Mouse (Mus musculus) cerebellum, postnatal 10 days (tissue): ENCODE results near the gene Ppm1a.
A peak's percentile ranks its signal among the peaks of the same experiment; 100 is the strongest.
"Not testable (repeated sequence)": the region's sequence is repeated elsewhere in the genome, so short reads cannot be mapped to it uniquely, and the experiment has no call there.

Experiments
- DNase-seq, 2 experiments: peaks; one replicate each; pipeline ENCODE4 v3.0.0; 2021; ENCODE audit warnings: mixed read lengths in 2 of 2

Ppm1a gene

DNA sequence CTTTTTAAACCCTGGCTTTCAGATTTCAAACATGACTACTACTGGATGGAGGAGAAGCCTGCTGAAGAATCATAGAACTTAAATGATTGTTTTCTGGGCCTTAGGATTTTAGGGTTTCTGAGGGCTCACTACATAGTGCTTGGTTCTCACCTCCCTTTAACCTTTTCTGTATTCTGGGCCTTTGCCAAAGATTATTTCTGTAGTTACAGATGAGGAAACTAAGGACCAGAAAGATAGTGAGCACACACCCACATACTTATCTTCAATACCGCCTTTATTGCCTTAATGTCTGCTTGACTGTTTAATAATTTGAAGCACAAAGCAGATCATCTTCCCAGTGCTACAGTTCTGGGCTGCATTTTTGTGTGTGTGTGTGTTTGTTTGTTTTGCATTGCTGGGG lies 5.2 kb downstream of the Ppm1a start:
- DNase-seq: peak in 1 of 2 experiments; percentile 26

GRCm38 (mm10) chr12:72763156-72763555 lies 5.9 kb downstream of the Ppm1a start:
- no peak for DNase-seq

GRCm38 (mm10) chr12:72767809-72768208 lies 10.6 kb downstream of the Ppm1a start:
- DNase-seq: no peak

GRCm38 (mm10) chr12:72768230-72768629 lies 11.0 kb downstream of the Ppm1a start:
- no peak for DNase-seq

GRCm38 (mm10) chr12:72769546-72770230 lies 12.4 kb downstream of the Ppm1a start:
- peak in 1 of 2 experiments; percentile 11 for DNase-seq

DNA sequence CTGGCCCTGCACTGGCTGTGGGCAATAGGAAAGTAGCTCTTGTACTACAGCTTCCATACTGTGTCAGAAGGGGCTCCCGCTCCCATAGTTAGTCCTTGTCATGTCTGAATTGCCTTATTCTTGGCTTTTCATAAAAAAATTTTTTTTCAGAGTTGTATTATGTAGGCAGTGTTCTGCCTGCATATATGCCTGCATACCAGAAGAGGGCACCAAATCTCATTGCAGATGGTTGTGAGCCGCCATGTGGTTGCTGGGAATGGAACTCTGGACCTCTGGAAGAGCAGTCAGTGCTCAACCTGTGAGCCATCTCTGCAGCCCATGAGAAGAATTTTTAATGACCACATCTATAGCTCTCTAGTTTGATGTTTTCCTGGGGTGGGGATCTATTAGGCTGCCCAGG lies 13.9 kb downstream of the Ppm1a start:
- DNase-seq: no peak

DNA sequence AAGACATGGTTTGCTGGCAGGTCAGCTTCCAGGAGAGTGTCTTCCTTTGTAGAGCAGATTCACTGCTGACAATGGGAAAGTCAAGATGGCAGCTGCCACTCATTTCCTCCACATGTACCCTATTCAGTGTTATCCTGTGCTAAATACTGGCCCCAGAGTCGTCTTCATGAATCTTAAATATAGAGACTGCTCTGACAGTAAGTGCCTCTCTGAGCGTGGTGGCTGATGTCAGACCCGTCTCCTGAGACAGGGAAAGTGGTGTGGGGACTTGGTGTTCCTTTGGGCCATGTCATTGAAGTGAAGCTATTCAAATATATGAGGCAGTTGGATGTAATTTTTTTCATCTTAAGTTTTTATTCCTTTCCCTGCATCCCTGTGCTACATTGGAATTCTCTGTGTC lies 14.5 kb downstream of the Ppm1a start:
- DNase-seq: no peak

DNA sequence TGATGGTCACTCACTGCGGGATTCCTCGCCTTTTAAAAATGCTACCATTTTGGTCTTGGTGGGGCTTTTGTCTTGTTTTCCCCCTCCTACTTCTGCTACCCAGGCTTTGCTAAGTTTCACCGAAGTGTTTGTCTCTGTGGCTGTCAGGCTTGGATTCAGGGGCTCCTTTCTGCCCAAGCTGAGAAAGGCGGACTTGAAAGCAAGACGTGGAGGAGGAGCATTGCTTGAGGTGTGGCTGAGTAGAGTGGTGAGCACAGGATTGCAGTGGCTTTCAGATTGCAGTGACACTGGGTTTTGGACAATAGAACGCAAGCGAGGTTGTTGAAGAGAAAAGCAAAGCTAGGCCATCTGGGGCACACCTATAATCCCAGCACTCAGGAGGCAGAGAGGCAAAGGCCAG lies 16.7 kb downstream of the Ppm1a start:
- no peak for DNase-seq

- no peak for DNase-seq
These were observed 20.0 kb downstream of the Ppm1a start for GRCm38 (mm10) chr12:72777244-72777643.

GRCm38 (mm10) chr12:72780136-72780535 lies 22.9 kb downstream of the Ppm1a start:
- no peak for DNase-seq

- not testable (repeated sequence) for DNase-seq
These were observed 25.5 kb downstream of the Ppm1a start for GRCm38 (mm10) chr12:72782786-72783185.

GRCm38 (mm10) chr12:72785183-72785930 lies 28.1 kb downstream of the Ppm1a start:
- DNase-seq: no peak

DNA sequence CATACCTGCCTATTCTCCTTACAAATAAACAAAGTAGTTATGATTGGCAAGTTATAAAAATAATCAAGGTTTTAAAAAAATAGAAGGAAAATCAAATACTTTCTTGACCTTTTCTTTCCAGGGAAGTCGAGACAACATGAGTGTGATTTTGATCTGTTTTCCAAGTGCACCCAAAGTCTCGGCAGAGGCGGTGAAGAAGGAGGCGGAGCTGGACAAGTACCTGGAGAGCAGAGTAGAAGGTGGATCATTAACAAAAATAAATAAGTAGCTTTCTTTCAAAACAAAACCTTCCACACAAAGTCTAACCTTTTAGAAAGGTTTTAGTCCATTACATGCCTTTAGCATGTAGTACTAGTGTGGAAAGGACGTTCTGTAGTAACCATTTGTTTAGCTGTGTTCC lies 29.3 kb downstream of the Ppm1a start:
- no peak for DNase-seq

GRCm38 (mm10) chr12:72786986-72787385 lies 29.7 kb downstream of the Ppm1a start:
- no peak for DNase-seq

- DNase-seq: peak; percentile 92 to 93
These were observed 33.3 kb downstream of the Ppm1a start for GRCm38 (mm10) chr12:72790538-72790937.

- DNase-seq: no peak
These were observed 35.3 kb downstream of the Ppm1a start for GRCm38 (mm10) chr12:72792320-72793091.

DNA sequence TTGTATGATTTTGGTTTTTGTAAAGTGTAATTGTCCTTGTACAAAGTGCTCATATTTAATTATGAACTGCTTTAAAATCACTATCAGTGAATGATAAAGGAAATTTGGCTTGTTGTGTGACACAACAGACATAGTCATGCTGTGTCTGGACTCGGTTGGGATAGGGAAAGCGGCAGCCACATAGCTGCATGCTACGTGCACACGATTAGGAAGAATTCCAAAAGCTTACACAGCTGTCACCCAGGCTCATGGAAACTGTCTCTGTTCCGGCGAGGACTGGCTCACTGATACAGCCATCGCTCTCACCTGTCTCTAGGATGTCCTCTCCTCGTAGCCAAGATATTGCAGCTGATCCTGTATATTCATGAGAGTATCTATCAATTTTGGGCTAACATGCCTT lies 36.7 kb downstream of the Ppm1a start:
- DNase-seq: peak; percentile 53 to 54

DNA sequence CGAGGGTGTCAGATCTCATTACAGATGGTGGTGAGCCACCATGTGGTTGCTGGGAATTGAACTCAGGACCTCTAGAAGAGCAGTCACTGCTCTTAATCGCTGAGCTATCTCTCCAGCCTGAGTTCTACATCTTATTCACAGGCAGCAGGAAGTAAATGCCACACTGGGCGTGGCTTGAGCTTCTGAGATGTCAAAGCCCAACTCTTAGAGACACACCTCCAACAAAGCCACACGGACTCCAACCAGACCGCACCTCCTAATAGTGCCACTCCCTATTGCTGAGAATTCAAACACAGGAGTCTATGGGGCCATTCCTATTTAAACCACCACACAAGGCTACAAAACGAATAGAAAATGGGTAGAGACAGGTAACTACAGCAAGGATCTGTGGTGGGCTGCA lies 52.5 kb downstream of the Ppm1a start:
- no peak for DNase-seq

GRCm38 (mm10) chr12:72811588-72811987 lies 54.3 kb downstream of the Ppm1a start:
- DNase-seq: no peak

DNA sequence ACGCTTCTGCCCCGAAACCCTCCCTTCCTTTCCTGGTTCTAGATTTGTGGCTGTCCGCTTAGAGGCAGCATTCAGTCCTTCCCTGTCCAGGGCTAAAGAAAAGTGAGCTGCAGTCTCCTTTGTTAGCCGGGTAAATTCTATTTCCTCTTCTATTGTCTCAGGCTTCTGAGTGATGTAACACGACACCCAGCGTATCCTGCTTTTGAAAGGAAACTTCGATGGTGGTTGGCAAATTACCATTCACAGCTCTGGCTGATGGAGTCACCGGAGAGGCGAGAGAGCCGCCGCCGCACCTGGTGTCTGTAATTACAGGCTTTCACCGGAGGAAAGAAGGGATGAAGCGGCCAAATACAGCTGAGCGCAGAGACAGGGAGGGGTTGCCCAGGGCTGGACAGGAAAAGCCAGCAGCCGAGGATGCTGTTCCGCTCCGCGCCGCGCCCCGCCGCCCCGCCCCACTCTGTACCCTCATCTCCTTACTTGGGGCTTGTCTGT lies 63.7 kb downstream of the Ppm1a start:
- DNase-seq: peak; percentile 59 to 63

DNA sequence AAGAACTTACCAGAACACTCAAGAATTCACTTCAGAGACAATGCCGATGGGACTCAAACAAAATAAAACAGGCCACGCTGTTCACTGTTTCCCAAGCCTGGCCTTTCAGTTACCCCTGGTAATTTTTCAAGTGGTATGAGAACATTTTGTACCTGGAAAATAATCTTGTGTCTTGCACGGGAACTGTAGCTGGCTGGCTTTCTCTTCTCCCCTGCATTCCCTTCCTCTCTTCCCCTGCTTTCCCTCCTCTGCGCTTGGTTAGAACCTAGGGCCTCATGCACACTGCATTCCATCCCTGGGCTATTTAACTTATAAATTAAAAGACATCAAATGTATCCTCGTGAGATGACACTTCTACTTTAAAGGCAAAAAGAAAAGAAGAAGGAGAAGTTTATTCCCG lies 64.3 kb downstream of the Ppm1a start:
- no peak for DNase-seq

DNA sequence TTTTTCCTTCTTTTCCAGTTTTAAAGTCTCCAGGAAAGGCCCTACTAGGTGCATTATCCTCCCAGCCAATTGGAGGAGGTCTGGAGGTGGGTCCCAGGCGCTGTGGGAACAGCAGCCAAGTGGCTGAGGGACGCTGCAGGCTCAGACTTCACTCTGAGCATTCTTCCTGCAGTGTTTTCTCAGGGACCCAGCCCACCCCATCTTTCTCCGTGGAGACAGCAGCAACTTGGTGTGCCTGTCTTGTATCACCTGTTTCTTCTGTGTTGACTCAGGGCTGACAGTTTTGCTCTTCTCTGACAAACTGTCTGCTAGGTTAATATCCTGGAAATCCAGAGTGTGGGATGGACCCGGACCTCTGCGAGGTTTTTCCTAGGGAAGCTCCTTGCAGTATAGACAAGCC lies 68.4 kb downstream of the Ppm1a start:
- DNase-seq: no peak

DNA sequence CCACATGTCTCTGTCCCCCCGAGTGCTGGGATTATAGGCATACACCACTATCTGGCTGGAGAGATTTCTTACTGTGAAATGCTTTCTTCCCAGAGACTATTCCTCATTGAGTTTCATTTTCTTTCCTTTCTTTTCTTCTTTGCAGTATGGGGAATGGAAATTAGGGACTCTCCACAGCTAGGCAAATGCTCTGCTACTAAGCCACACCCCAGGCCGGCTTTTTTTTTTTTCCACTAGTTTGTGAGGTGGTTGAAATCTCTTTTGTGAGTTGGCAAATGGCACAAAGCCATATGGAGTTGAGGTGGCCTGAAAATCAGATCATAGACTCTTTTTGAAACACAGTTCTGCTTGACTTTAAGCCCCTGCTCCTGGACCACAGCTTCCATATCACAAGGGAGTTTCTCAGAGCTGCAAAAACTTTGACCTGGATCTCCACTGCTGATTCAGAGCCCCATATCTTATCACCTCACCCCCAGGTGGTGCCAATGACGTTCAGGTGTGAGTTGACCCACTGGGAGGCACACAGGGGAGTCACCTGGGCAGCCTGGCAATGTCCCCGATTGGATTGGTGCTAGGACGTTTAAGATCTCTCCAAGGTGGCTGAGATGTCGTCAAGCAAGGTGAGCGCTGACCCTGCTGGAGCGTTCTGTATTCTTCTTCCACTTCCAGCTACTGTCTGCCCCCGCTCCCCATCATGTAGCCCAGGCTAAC lies 71.7 kb downstream of the Ppm1a start:
- DNase-seq: no peak
